ENCODE assay signal across 32 mouse cellular contexts in the genomic region with DNA sequence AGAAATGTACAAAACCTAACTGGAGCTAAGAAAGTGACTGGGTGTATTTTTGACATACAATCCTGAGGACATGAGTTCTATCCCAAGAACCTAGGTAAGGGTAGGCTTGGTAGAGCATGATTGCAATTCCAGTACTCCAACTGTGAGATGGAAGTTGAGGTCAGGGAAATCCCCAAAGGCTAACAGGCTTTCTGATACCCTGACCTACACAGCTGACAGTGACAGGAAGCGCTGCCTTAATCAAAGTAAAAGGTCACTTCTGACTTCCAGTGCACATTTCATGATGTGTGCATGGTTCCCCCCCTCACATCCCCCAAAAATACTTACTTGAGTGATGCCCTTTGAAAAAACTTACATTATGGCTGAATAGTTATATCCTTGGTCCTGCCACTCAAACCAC.
"Had no signal": no experiment of that assay in that cellular context is flagged by ENCODE, and none has a peak within 500 bp of the region (broad histone marks: within the 10 kb centered on the region; RNA-seq: fewer than 3 reads in every experiment).

No protein-coding gene starts in this region.

- ATAC-seq: hindbrain, embryonic 16.5 days; hindbrain, postnatal 0 days; inflammation-experienced regulatory T-cells, adult 6 months; intestine, embryonic 15.5 days; intestine, embryonic 16.5 days; intestine, postnatal 0 days had no signal

- H3K4me3 ChIP-seq: heart, embryonic 10.5 days; heart, embryonic 12.5 days; heart, embryonic 13.5 days; heart, embryonic 15.5 days; hindbrain, embryonic 10.5 days; hindbrain, embryonic 12.5 days; hindbrain, embryonic 13.5 days; hindbrain, embryonic 15.5 days; intestine, embryonic 15.5 days; kidney, embryonic 15.5 days; layer of hippocampus, adult 2 months; left cerebral cortex, adult 2 months had no signal

- H3K27ac ChIP-seq: heart, embryonic 10.5 days; heart, embryonic 13.5 days; heart, embryonic 15.5 days; hindbrain, embryonic 10.5 days; hindbrain, embryonic 12.5 days; hindbrain, embryonic 13.5 days; hindbrain, embryonic 14.5 days; hindbrain, embryonic 15.5 days; hindbrain, postnatal 0 days; intestine, embryonic 15.5 days; kidney, embryonic 15.5 days; kidney, postnatal 0 days; layer of hippocampus, adult 2 months; left cerebral cortex, adult 2 months had no signal

- DNase-seq: heart, postnatal 10 days; heart, postnatal 36 days; heart, postnatal 4 days; kidney, adult 11 months; kidney, adult 18-20 months; kidney, postnatal 10 days; kidney, postnatal 14 days; kidney, postnatal 25 days; kidney, postnatal 36 days; kidney, postnatal 4 days; layer of hippocampus, adult 9-11 months; layer of hippocampus, postnatal 36 days had no signal

- H3K4me1 ChIP-seq: heart, embryonic 10.5 days; heart, embryonic 12.5 days; heart, embryonic 13.5 days; heart, embryonic 15.5 days; hindbrain, embryonic 12.5 days; hindbrain, embryonic 13.5 days; hindbrain, embryonic 15.5 days; intestine, embryonic 15.5 days; kidney, embryonic 15.5 days had no signal

- H3K9ac ChIP-seq: heart, embryonic 12.5 days; heart, embryonic 13.5 days; heart, embryonic 15.5 days; hindbrain, embryonic 12.5 days; hindbrain, embryonic 13.5 days; hindbrain, embryonic 14.5 days; hindbrain, embryonic 15.5 days; intestine, embryonic 15.5 days; kidney, embryonic 15.5 days had no signal

- H3K9me3 ChIP-seq: heart, embryonic 10.5 days; heart, embryonic 12.5 days; heart, embryonic 13.5 days; heart, embryonic 15.5 days; hindbrain, embryonic 10.5 days; hindbrain, embryonic 12.5 days; hindbrain, embryonic 13.5 days; hindbrain, embryonic 15.5 days; intestine, embryonic 15.5 days; kidney, embryonic 15.5 days had no signal

- H3K4me2 ChIP-seq: heart, embryonic 11.5 days; heart, embryonic 12.5 days; heart, embryonic 13.5 days; heart, embryonic 15.5 days; hindbrain, embryonic 12.5 days; hindbrain, embryonic 13.5 days; hindbrain, embryonic 14.5 days; hindbrain, embryonic 15.5 days; intestine, embryonic 15.5 days; kidney, embryonic 15.5 days had no signal

- H3K36me3 ChIP-seq: heart, embryonic 10.5 days; heart, embryonic 12.5 days; heart, embryonic 13.5 days; heart, embryonic 15.5 days; hindbrain, embryonic 10.5 days; hindbrain, embryonic 12.5 days; hindbrain, embryonic 13.5 days; hindbrain, embryonic 15.5 days; intestine, embryonic 15.5 days; kidney, embryonic 15.5 days had no signal

- H3K27me3 ChIP-seq: heart, embryonic 12.5 days; heart, embryonic 13.5 days; heart, embryonic 15.5 days; hindbrain, embryonic 12.5 days; hindbrain, embryonic 13.5 days; hindbrain, embryonic 15.5 days; intestine, embryonic 15.5 days; kidney, embryonic 15.5 days had no signal
